Mouse (Mus musculus) small intestine, adult 2 months (tissue): Measurements from ENCODE around the gene Sik1. TPM values are rescaled to one million over a fixed set of nuclear protein-coding genes. Genes with fewer than 3 reads are reported as not detected.
A peak's percentile ranks its signal among the peaks of the same experiment; 100 is the strongest.

ENCODE experiments used
- H3K27ac ChIP-seq: fragments of 200-500 bp; 2 replicates; pipeline ENCODE4 v1.5.1; 2012; ENCODE audit warnings: low read depth, low read length, control low read depth, inconsistent platforms; ENCODE audit not compliant: insufficient read depth
- H3K27me3 ChIP-seq: fragments of 200-500 bp; 2 replicates; pipeline ENCODE4 v1.6.1; 2012; ENCODE audit warnings: mild to moderate bottlenecking, moderate library complexity, low read length, inconsistent platforms; ENCODE audit not compliant: control insufficient read depth, insufficient read depth
- H3K36me3 ChIP-seq: fragments of 200-500 bp; 2 replicates; pipeline ENCODE4 v1.6.1; 2012; ENCODE audit warnings: mild to moderate bottlenecking, low read length, control low read depth, inconsistent platforms; ENCODE audit not compliant: control insufficient read depth, insufficient read depth
- H3K4me1 ChIP-seq: fragments of 200-500 bp; 2 replicates; pipeline ENCODE4 v1.6.1; 2012; ENCODE audit warnings: low read length, inconsistent platforms, mixed read lengths; ENCODE audit not compliant: control insufficient read depth, insufficient read depth, insufficient read length
- H3K4me3 ChIP-seq: fragments of 200-500 bp; 2 replicates; pipeline ENCODE4 v1.5.1; 2012; ENCODE audit warnings: low read depth, mild to moderate bottlenecking, control low read depth, inconsistent platforms, low read length, moderate library complexity
- CTCF ChIP-seq: fragments of 200-500 bp; IDR thresholded peaks from 2 replicates; pipeline ENCODE4 v1.5.1; 2012; ENCODE audit warnings: low read depth, mild to moderate bottlenecking, control low read depth, inconsistent platforms, low read length, moderate library complexity, mixed read lengths; ENCODE audit not compliant: insufficient replicate concordance, insufficient read length; ENCODE audit errors: extremely low read depth
- POLR2A ChIP-seq: fragments of 200-500 bp; IDR thresholded peaks from 2 replicates; pipeline ENCODE4 v1.6.1; 2012; ENCODE audit warnings: low read depth, mild to moderate bottlenecking, control low read depth, inconsistent platforms, low read length, moderate library complexity
- WGBS: fragments of 180-500 bp; shearing (Covaris S2); methylation state at CpG from one replicate; pipeline ENCODE4 v1.1.7; 2018; 5-methylcytosine and 5-hydroxymethylcytosine counted together
- polyA plus RNA-seq: library from polyadenylated mRNA; depleted of rRNA; stranded (reverse); fragments of >200 nt; gene quantifications from 2 replicates; pipeline ENCODE4 v1.2.3, GENCODE M21; 2012; rRNA removed

The Sik1 gene
- 8.0 and 16.9 TPM in 2 replicates for polyA plus RNA-seq

- H3K27me3 ChIP-seq: no peaks in the 10 kb centered on the region
- H3K4me3 ChIP-seq: peak within 1 kb of the TSS; percentile 92
- H3K27ac ChIP-seq: peak within 1 kb of the TSS; percentile 93
- peaks cover 23% of the 10 kb centered on the region for H3K4me1 ChIP-seq
- H3K36me3 ChIP-seq: peaks cover 3% of the 10 kb centered on the region
- under 1% methylated on average over 82 of the region's 92 CpGs for WGBS
- TF ChIP-seq POLR2A (peak; percentile 50; the same call in 1 of the 2 replicates), CTCF (peak; percentile 79)
Observed at GRCm38 (mm10) chr17:31855597-31856518, at the start of gene Sik1. Gene Sik1 (minus strand): TSS chr17:31855804.

DNA sequence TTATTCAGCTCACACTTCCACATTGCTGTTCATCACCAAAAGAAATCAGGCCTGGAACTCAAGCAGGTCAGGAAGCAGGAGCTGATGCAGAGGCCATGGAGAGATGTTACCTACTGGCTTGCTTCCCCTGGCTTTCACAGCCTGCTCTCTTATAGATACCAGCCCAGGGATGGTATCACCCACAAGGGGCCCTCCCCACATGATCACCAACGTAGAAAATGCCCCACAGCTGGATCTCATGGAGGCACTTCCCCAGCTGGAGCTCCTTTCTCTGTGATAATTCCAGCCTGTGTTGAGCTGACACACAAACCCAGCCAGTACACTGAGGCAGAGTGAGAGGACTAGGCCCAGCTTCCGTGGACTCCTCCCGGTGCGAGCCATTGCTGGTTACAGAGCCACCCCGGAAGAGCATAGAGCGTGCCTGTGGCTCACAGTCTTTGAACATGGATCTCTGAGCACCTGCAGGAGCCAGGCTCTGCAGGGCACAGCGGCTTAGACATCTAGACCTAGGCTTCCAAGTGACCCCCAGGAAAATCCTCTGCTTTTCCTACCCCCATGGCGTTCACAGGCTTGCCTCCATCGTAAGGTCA, 49.7 kb upstream of the Sik1 start:
- H3K36me3 ChIP-seq: no peaks in the 10 kb centered on the region
- peak overlapping the region; percentile 52 for H3K27ac ChIP-seq
- H3K4me1 ChIP-seq: peaks cover 9% of the 10 kb centered on the region; the same call in 1 of the 2 replicates
- whole genome bisulfite sequencing: 88% methylated on average over 9 of the region's 9 CpGs
- TF ChIP-seq CTCF: no peak
- TF ChIP-seq POLR2A: no peak
- 0 out of 2 replicates have a peak overlapping the region, but pooled peaks have one; percentile 6 for H3K4me3 ChIP-seq
- no peaks in the 10 kb centered on the region for H3K27me3 ChIP-seq

DNA sequence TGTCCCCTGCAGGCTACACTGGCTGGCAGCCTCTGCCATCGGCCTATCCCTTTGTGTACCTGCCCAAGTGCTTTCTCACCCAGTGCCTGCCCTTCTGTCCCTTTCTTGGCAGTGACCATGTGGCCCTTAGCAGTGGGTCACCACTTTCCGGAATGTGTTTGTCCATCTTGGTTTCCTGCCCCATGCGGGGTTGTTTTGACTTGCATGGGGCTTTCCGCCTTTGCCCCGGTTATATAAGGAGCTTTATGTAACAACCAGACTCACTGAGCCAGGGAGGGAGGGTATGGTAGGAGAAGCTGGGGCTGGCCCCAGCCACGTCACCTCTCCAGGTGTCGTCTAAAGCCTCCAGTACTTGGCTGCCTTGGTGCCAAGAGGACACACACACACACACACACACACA, 48.4 kb upstream of the Sik1 start:
- WGBS: 61% methylated on average over 7 of the region's 7 CpGs
- Histone ChIP-seq H3K4me1 (peaks cover 9% of the 10 kb centered on the region; the same call in 1 of the 2 replicates), H3K27me3 (no peaks in the 10 kb centered on the region), H3K36me3 (no peaks in the 10 kb centered on the region), H3K4me3 (no peak overlapping the region), H3K27ac (no peak overlapping the region)
- TF ChIP-seq CTCF: no peak

- Histone ChIP-seq H3K4me1 (peaks cover 9% of the 10 kb centered on the region; the same call in 1 of the 2 replicates), H3K4me3 (no peak overlapping the region), H3K27me3 (no peaks in the 10 kb centered on the region), H3K36me3 (no peaks in the 10 kb centered on the region), H3K27ac (no peak overlapping the region)
- 75% methylated on average over 3 of the region's 3 CpGs for WGBS
- TF ChIP-seq CTCF (no peak), POLR2A (no peak)
Observed at GRCm38 (mm10) chr17:31902630-31903198, 47.1 kb upstream of the Sik1 start.

- WGBS: 22% methylated on average over 11 of the region's 11 CpGs
Observed at GRCm38 (mm10) chr17:31901461-31902204, 46.0 kb upstream of the Sik1 start.

GRCm38 (mm10) chr17:31898941-31899340, 43.3 kb upstream of the Sik1 start:
- Histone ChIP-seq H3K4me1 (peaks cover 15% of the 10 kb centered on the region), H3K4me3 (no peak overlapping the region), H3K27me3 (no peaks in the 10 kb centered on the region), H3K27ac (no peak overlapping the region), H3K36me3 (no peaks in the 10 kb centered on the region)
- WGBS: 66% methylated on average over 5 of the region's 5 CpGs
- no peak for TF ChIP-seq POLR2A
- TF ChIP-seq CTCF: no peak

More at GRCm38 (mm10) chr17:31901461-31902204, 46.0 kb upstream of the Sik1 start:
- Histone ChIP-seq H3K4me3 (no peak overlapping the region), H3K36me3 (no peaks in the 10 kb centered on the region), H3K27me3 (no peaks in the 10 kb centered on the region), H3K27ac (no peak overlapping the region), H3K4me1 (peaks cover 18% of the 10 kb centered on the region)
- no peak for TF ChIP-seq POLR2A
